9 mouse cellular contexts compared by ENCODE assay signal in genomic region chr4:141033606-141034549, GRCm38 (mm10). TPM values are rescaled to one million over a fixed set of nuclear protein-coding genes. Genes with fewer than 3 reads are reported as not detected.
DNase-seq lines count a peak whose midpoint lies in the region; ATAC-seq and TF ChIP-seq lines count a peak whose summit lies in the region.
"Had no signal": no experiment of that assay in that cellular context is flagged by ENCODE, and none has a peak within 500 bp of the region (broad histone marks: within the 10 kb centered on the region; RNA-seq: fewer than 3 reads in every experiment).

No protein-coding gene starts in this region.

- ATAC-seq in limb, embryonic 14.5 days (ENCODE audit: low FRiP score, low read depth) = no peak
- peak; percentile 31; the same call in 1 of the 2 replicates for ATAC-seq in stomach, embryonic 16.5 days (ENCODE audit: insufficient read depth, low FRiP score)

- DNase-seq in cerebellum, postnatal 25 days = peak; percentile 33 to 63
- no peak for DNase-seq in cerebellum, adult 11 months
- peak; percentile 58 for DNase-seq in urinary bladder, postnatal 14 days (ENCODE audit: low spot score)
- DNase-seq in urinary bladder, postnatal 4 days (ENCODE audit: low spot score in 2 of 2) = no peak
- no peak for DNase-seq in limb, embryonic 14.5 days (ENCODE audit: low spot score)
- no peak for DNase-seq in retina, embryonic 14.5 days (ENCODE audit: low spot score)
- DNase-seq in testis, postnatal 14 days (ENCODE audit: low spot score) = no peak

- no peaks in the 10 kb centered on the region for H3K27me3 ChIP-seq in limb, embryonic 14.5 days (ENCODE audit: control insufficient read depth, insufficient read depth, low read length)
- no peaks in the 10 kb centered on the region for H3K27me3 ChIP-seq in stomach, embryonic 16.5 days (ENCODE audit: control insufficient read depth, insufficient read depth, low read length)
- H3K27me3 ChIP-seq: CH12.LX had no signal

- H3K4me3 ChIP-seq in limb, embryonic 14.5 days (replicated peaks; ENCODE audit: low read length) = no peak overlapping the region
- H3K4me3 ChIP-seq in stomach, embryonic 16.5 days (replicated peaks; ENCODE audit: low read length) = no peak overlapping the region

- H3K4me2 ChIP-seq in limb, embryonic 14.5 days (replicated peaks; ENCODE audit: low read depth, low read length, severe bottlenecking) = no peak overlapping the region
- H3K4me2 ChIP-seq in stomach, embryonic 16.5 days (ENCODE audit: low read depth, low read length) = no peak overlapping the region

- peaks cover 52% of the 10 kb centered on the region for H3K36me3 ChIP-seq in limb, embryonic 14.5 days (ENCODE audit: control insufficient read depth, insufficient read depth, low read length)
- no peaks in the 10 kb centered on the region for H3K36me3 ChIP-seq in stomach, embryonic 16.5 days (ENCODE audit: control insufficient read depth, insufficient read depth, low read length)

- TF ChIP-seq POLR2A in limb, embryonic 14.5 days (IDR thresholded peaks at IDR 0.05; ENCODE audit: borderline replicate concordance, extremely low read depth, insufficient read depth, insufficient read length) = no peak

- H3K4me1 ChIP-seq in limb, embryonic 14.5 days (ENCODE audit: control insufficient read depth, insufficient read depth, low read length) = no peaks in the 10 kb centered on the region
- peaks cover 15% of the 10 kb centered on the region for H3K4me1 ChIP-seq in stomach, embryonic 16.5 days (ENCODE audit: control insufficient read depth, insufficient read depth, low read length)

- no peak overlapping the region for H3K9ac ChIP-seq in limb, embryonic 14.5 days (ENCODE audit: low read depth, low read length, severe bottlenecking)
- H3K9ac ChIP-seq in stomach, embryonic 16.5 days (ENCODE audit: low read length) = peak overlapping the region; percentile 48

- no peaks in the 10 kb centered on the region for H3K9me3 ChIP-seq in limb, embryonic 14.5 days (ENCODE audit: control insufficient read depth, low read length)
- no peaks in the 10 kb centered on the region for H3K9me3 ChIP-seq in stomach, embryonic 16.5 days (replicated peaks; ENCODE audit: control insufficient read depth, low read length)

- H3K27ac ChIP-seq in limb, embryonic 14.5 days (replicated peaks; ENCODE audit: low read depth, low read length) = 0 out of 2 replicates have a peak overlapping the region, but pooled peaks have one; percentile 19
- peak overlapping the region; percentile 70 for H3K27ac ChIP-seq in stomach, embryonic 16.5 days (ENCODE audit: low read length)

- 75% methylated on average over 27 of the region's 27 CpGs for WGBS in limb, embryonic 14.5 days
- 67% methylated on average over 27 of the region's 27 CpGs for WGBS in stomach, embryonic 16.5 days

RNA-seq across cellular contexts. Expression of gene Mfap2, which starts 23.7 kb away (rescaled TPM):
- 708 and 919 TPM in 2 replicates for polyA plus RNA-seq in limb, embryonic 14.5 days (2012; rRNA removed)
- 1,017 and 1,089 TPM in 2 replicates for polyA plus RNA-seq in limb, embryonic 14.5 days (2014; fragmentation: Nextera tagmentation; extraction: Ambion mirVana)
- polyA plus RNA-seq in stomach, embryonic 16.5 days (2015; fragmentation: Nextera tagmentation; extraction: Ambion mirVana) = 423 and 500 TPM in 2 replicates

RNA-seq across cellular contexts. Expression of gene Crocc, which starts 26.5 kb away (rescaled TPM):
- polyA plus RNA-seq in limb, embryonic 14.5 days (2012; rRNA removed) = 25.9 and 27.8 TPM in 2 replicates
- polyA plus RNA-seq in limb, embryonic 14.5 days (2014; fragmentation: Nextera tagmentation; extraction: Ambion mirVana) = 5.4 and 7.3 TPM in 2 replicates
- polyA plus RNA-seq in stomach, embryonic 16.5 days (2015; fragmentation: Nextera tagmentation; extraction: Ambion mirVana) = 2.8 and 3.0 TPM in 2 replicates

RNA-seq across cellular contexts. Expression of gene Necap2, which starts 44.3 kb away (rescaled TPM):
- 79.1 and 91.0 TPM in 2 replicates for polyA plus RNA-seq in limb, embryonic 14.5 days (2012; rRNA removed)
- polyA plus RNA-seq in limb, embryonic 14.5 days (2014; fragmentation: Nextera tagmentation; extraction: Ambion mirVana) = 83.2 and 90.5 TPM in 2 replicates
- polyA plus RNA-seq in stomach, embryonic 16.5 days (2015; fragmentation: Nextera tagmentation; extraction: Ambion mirVana) = 97.5 and 102 TPM in 2 replicates

RNA-seq across cellular contexts. Expression of gene Atp13a2, which starts 47.2 kb away (rescaled TPM):
- polyA plus RNA-seq in limb, embryonic 14.5 days (2012; rRNA removed) = 74.6 and 112 TPM in 2 replicates
- polyA plus RNA-seq in limb, embryonic 14.5 days (2014; fragmentation: Nextera tagmentation; extraction: Ambion mirVana) = 43.7 and 45.0 TPM in 2 replicates
- polyA plus RNA-seq in stomach, embryonic 16.5 days (2015; fragmentation: Nextera tagmentation; extraction: Ambion mirVana) = 37.9 and 41.7 TPM in 2 replicates

RNA-seq across cellular contexts. Expression of gene Spata21, which starts 54.3 kb away (rescaled TPM):
- polyA plus RNA-seq in limb, embryonic 14.5 days (2012; rRNA removed) = 0.04 and 0.08 TPM in 2 replicates
- polyA plus RNA-seq in limb, embryonic 14.5 days (2014; fragmentation: Nextera tagmentation; extraction: Ambion mirVana) = 0.18 and 0.43 TPM in 2 replicates
- polyA plus RNA-seq in stomach, embryonic 16.5 days (2015; fragmentation: Nextera tagmentation; extraction: Ambion mirVana) = 0.08 TPM in 1 of 2 replicates, not detected in the other

Comparison
In these comparisons a context has a peak if more than half of its experiments do, and no peak if none do; other contexts are left out.
1. DNase-seq: peak in cerebellum, postnatal 25 days (2 of 2) and urinary bladder, postnatal 14 days (single experiment); none in cerebellum, adult 11 months (single experiment), urinary bladder, postnatal 4 days (0 of 2), limb, embryonic 14.5 days (single experiment), retina, embryonic 14.5 days (single experiment) and testis, postnatal 14 days (single experiment).